Mouse (Mus musculus): Measurements from ENCODE around the gene 2200002J24Rik. TPM values are rescaled to one million over a fixed set of nuclear protein-coding genes. Genes with fewer than 3 reads are reported as not detected.

The 2200002J24Rik gene
- not detected in 2 replicates for polyA plus RNA-seq (2015; fragmentation: Nextera tagmentation; extraction: Ambion mirVana)

DNA sequence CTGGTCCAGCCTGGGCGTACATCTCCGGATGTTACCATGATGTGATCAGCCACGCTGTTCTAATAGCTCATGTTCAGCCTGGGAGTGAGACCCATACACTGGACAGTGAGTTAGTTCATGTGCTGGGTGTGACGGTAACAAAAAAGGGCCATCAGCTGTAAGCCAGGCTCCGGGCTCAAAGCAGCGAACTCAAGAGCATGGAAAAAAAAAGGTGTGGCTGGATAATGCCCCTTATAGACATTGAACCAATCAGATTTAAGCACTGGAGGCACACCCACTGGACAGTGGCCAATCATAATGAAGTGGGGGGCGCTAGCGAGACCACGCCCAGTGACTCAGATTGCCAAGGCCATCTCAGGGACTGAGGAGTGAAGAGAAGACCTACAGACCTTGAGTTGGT lies at the start of gene 2200002J24Rik:
2200002J24Rik (plus strand) TSS at position 338 of the 400 bp plus-strand sequence.
- Histone ChIP-seq H3K27me3 (ENCODE audit: control insufficient read depth, insufficient read depth, low read depth, low read length) (no peaks in the 10 kb centered on the region), H3K4me3 (ENCODE audit: low read depth, low read length) (no peak within 1 kb of the TSS), H3K9me3 (replicated peaks; ENCODE audit: control insufficient read depth, low read length, poor library complexity, severe bottlenecking) (no peaks in the 10 kb centered on the region), H3K27ac (ENCODE audit: low read length) (no peak within 1 kb of the TSS), H3K4me1 (ENCODE audit: control insufficient read depth, insufficient read depth, low read length) (no peaks in the 10 kb centered on the region), H3K36me3 (ENCODE audit: control insufficient read depth, insufficient read depth, low read length) (no peaks in the 10 kb centered on the region), H3K4me2 (ENCODE audit: low read length) (no peak within 1 kb of the TSS), H3K9ac (ENCODE audit: low read depth, low read length) (no peak within 1 kb of the TSS)
- 36% methylated on average over 9 of the region's 9 CpGs for WGBS
- ATAC-seq: no peak

DNA sequence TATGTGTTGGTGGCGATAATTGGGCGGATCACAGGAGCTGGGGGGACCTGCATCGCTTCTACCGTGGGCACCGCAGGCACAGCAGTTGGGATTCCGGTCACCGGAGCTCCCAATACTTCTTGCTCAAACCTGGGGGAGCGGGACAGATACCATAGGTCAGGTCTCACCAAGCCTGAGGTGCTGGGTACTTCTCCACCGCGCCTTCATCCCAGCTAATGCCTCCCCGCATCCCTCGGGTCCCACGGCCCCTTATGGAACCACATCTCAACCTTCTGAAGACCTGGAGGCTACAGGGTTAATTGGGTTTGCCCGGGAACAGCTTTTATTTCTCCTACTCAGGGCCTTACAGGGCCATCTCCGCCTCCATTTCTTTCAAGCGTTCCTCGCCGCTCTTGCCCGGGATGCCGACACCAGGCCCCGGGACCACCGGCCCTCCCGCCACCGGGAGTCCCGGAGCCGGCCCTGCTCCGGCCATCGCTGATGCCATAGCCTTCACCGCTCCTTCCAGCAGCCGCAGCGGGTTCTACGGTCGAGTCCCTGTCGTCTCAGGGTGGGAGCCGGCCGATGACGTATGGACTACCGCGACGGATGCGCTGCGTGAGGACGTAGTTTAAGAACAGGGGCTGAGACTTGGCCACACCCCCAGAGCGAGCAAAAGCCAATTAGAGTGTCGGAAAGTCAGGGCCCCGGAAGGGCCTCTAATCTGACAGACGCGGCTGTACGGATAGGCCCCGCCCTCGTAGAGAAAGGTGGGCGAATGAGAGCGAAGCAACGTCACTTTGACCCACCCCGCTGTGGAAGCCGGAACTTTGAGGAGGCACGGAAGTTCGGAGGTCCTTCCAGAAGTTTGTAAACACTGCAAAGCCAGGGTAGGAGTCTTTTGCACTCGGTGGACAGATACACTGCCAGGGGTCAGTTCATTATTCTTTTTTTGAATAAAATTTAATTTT lies 48.9 kb upstream of the 2200002J24Rik start, which contains the start of gene Rbm42:
Rbm42 (minus strand) TSS at position 727 of the 950 bp plus-strand sequence.
- Histone ChIP-seq H3K27me3 (ENCODE audit: control insufficient read depth, insufficient read depth, low read depth, low read length) (no peaks in the 10 kb centered on the region), H3K36me3 (ENCODE audit: control insufficient read depth, insufficient read depth, low read length) (peaks cover 17% of the 10 kb centered on the region), H3K4me2 (ENCODE audit: low read length) (peak within 1 kb of the TSS; percentile 97), H3K27ac (ENCODE audit: low read length) (peak within 1 kb of the TSS; percentile 83), H3K4me1 (ENCODE audit: control insufficient read depth, insufficient read depth, low read length) (peaks cover 12% of the 10 kb centered on the region), H3K9me3 (replicated peaks; ENCODE audit: control insufficient read depth, low read length, poor library complexity, severe bottlenecking) (no peaks in the 10 kb centered on the region), H3K9ac (ENCODE audit: low read depth, low read length) (peak within 1 kb of the TSS; percentile 97), H3K4me3 (ENCODE audit: low read depth, low read length) (peak within 1 kb of the TSS; percentile 92)
- WGBS: 1% methylated on average over 59 of the region's 59 CpGs
- ATAC-seq: peak; percentile 99

DNA sequence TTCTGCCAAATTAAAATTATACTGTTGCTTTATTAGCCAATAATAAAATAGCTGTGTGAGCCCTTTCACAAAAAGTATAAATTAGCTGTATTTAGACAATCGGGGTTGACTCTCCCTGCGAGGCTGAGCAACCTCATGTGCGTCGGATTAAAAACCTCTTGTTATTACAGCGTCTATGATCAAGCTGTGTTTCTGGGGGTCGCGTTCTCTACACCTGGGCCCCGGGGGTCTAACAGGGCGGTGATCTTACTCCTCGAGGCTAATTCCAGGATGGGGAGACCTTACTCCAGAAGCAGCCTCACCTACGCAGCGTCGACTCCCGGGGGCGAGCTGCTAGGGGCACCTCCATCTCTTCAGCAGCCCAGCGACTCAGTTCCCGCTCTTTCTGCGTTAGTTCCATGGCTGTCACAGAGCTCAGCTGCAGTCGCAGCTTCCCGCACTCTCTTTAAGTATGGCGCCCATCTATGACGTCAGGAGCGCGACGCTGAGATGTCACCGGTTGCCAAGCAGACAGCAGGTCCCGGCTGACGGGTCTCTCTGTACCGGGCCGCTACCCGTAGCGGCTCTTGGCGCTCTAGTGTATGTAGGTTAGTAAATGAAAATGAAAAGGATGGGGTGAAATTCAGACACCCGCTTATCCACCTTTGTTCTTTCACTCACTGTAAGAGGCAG lies 34.1 kb upstream of the 2200002J24Rik start, which contains the start of gene Haus5:
Haus5 (minus strand) TSS at position 466 of the 672 bp plus-strand sequence.
- Histone ChIP-seq H3K27ac (ENCODE audit: low read length) (peak within 1 kb of the TSS; percentile 87), H3K4me2 (ENCODE audit: low read length) (peak within 1 kb of the TSS; percentile 90), H3K36me3 (ENCODE audit: control insufficient read depth, insufficient read depth, low read length) (peaks cover 4% of the 10 kb centered on the region; the same call in 1 of the 2 replicates), H3K9me3 (replicated peaks; ENCODE audit: control insufficient read depth, low read length, poor library complexity, severe bottlenecking) (no peaks in the 10 kb centered on the region), H3K27me3 (ENCODE audit: control insufficient read depth, insufficient read depth, low read depth, low read length) (peaks cover 2% of the 10 kb centered on the region), H3K9ac (ENCODE audit: low read depth, low read length) (peak within 1 kb of the TSS; percentile 73), H3K4me1 (ENCODE audit: control insufficient read depth, insufficient read depth, low read length) (peaks cover 9% of the 10 kb centered on the region), H3K4me3 (ENCODE audit: low read depth, low read length) (peak within 1 kb of the TSS; percentile 62)
- WGBS: under 1% methylated on average over 34 of the region's 34 CpGs
- ATAC-seq: peak; percentile 98

DNA sequence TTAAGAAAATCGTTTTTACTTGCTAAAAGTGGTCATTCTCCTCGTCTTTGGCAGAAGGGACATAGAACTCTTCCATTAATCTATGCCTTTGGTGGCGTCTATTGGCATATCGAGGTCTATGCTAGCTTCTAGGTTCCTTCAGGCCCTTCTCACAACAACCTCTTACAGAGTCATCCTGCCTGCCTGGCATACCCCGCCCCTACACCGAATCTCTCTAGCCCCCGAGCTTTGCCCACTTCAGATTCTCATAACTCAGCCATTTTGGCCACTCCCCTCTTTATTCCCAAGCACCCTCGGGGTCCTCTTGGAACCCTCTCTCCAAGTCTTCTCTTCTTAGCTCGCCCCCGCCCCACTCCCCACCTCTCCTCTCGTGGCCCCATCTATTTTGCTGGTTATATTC lies 33.4 kb upstream of the 2200002J24Rik start:
- 5% methylated on average over 11 of the region's 11 CpGs for WGBS
- H3K27me3 ChIP-seq (ENCODE audit: control insufficient read depth, insufficient read depth, low read depth, low read length): peaks cover 2% of the 10 kb centered on the region
- H3K4me1 ChIP-seq (ENCODE audit: control insufficient read depth, insufficient read depth, low read length): peaks cover 9% of the 10 kb centered on the region
- H3K4me3 ChIP-seq (ENCODE audit: low read depth, low read length): peak overlapping the region; percentile 62
- H3K36me3 ChIP-seq (ENCODE audit: control insufficient read depth, insufficient read depth, low read length): peaks cover 4% of the 10 kb centered on the region; the same call in 1 of the 2 replicates
- H3K4me2 ChIP-seq (ENCODE audit: low read length): peak overlapping the region; percentile 90
- peak overlapping the region; percentile 73 for H3K9ac ChIP-seq (ENCODE audit: low read depth, low read length)
- ATAC-seq: peak; percentile 59
- H3K9me3 ChIP-seq (replicated peaks; ENCODE audit: control insufficient read depth, low read length, poor library complexity, severe bottlenecking): no peaks in the 10 kb centered on the region
- peak overlapping the region; percentile 87 for H3K27ac ChIP-seq (ENCODE audit: low read length)

DNA sequence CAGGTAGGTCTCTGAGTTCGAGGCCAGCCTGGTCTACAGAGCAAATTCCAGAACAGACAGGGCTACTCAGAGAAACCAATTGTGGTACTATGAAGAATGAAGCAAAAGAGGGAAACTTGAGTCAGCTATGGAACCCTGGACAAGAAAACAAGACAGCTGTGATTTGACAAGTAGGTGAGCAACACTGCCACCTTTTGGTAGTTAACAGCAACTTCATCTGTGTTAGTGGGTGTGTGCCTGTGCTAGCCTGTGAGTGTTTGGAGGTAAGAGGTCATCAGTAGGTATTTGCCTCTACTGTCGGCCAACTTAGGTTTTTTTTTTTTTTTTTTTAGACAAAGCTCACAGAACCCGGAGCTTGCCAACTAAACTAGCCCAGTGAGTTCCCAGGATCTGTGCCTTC lies 29.5 kb upstream of the 2200002J24Rik start:
- ATAC-seq: no peak
- Histone ChIP-seq H3K4me2 (ENCODE audit: low read length) (no peak overlapping the region), H3K27me3 (ENCODE audit: control insufficient read depth, insufficient read depth, low read depth, low read length) (peaks cover 2% of the 10 kb centered on the region), H3K4me1 (ENCODE audit: control insufficient read depth, insufficient read depth, low read length) (peaks cover 9% of the 10 kb centered on the region), H3K4me3 (ENCODE audit: low read depth, low read length) (no peak overlapping the region), H3K9me3 (replicated peaks; ENCODE audit: control insufficient read depth, low read length, poor library complexity, severe bottlenecking) (no peaks in the 10 kb centered on the region), H3K27ac (ENCODE audit: low read length) (no peak overlapping the region), H3K36me3 (ENCODE audit: control insufficient read depth, insufficient read depth, low read length) (no peaks in the 10 kb centered on the region), H3K9ac (ENCODE audit: low read depth, low read length) (no peak overlapping the region)
- 41% methylated on average over 3 of the region's 3 CpGs for WGBS

DNA sequence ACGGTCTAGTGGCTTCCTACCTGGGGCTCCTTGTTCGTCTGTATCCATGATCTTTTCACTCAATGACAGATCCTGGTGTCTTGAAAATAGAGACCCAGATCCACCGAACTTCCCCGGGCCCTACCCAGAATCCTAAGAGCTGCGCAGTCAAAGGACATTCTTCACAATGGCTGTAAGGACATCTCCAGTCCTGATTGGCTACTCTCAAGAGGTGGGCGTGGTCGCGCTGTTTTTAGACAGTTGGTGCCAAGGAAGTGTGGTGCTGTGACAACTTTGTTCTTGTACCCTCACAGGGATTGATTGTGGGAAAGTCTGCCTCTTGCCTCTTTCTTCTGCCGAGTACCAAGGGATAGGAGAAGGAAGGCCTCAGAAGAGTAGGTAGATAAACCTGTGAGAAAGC lies 27.2 kb upstream of the 2200002J24Rik start, which contains the start of gene Pmis2:
Pmis2 (minus strand) TSS at position 126 of the 400 bp plus-strand sequence.
- Histone ChIP-seq H3K9ac (ENCODE audit: low read depth, low read length) (no peak within 1 kb of the TSS), H3K27ac (ENCODE audit: low read length) (no peak within 1 kb of the TSS), H3K36me3 (ENCODE audit: control insufficient read depth, insufficient read depth, low read length) (no peaks in the 10 kb centered on the region), H3K9me3 (replicated peaks; ENCODE audit: control insufficient read depth, low read length, poor library complexity, severe bottlenecking) (no peaks in the 10 kb centered on the region), H3K4me1 (ENCODE audit: control insufficient read depth, insufficient read depth, low read length) (no peaks in the 10 kb centered on the region), H3K4me2 (ENCODE audit: low read length) (no peak within 1 kb of the TSS), H3K4me3 (ENCODE audit: low read depth, low read length) (no peak within 1 kb of the TSS), H3K27me3 (ENCODE audit: control insufficient read depth, insufficient read depth, low read depth, low read length) (peaks cover 2% of the 10 kb centered on the region)
- 78% methylated on average over 9 of the region's 9 CpGs for WGBS
- ATAC-seq: no peak

DNA sequence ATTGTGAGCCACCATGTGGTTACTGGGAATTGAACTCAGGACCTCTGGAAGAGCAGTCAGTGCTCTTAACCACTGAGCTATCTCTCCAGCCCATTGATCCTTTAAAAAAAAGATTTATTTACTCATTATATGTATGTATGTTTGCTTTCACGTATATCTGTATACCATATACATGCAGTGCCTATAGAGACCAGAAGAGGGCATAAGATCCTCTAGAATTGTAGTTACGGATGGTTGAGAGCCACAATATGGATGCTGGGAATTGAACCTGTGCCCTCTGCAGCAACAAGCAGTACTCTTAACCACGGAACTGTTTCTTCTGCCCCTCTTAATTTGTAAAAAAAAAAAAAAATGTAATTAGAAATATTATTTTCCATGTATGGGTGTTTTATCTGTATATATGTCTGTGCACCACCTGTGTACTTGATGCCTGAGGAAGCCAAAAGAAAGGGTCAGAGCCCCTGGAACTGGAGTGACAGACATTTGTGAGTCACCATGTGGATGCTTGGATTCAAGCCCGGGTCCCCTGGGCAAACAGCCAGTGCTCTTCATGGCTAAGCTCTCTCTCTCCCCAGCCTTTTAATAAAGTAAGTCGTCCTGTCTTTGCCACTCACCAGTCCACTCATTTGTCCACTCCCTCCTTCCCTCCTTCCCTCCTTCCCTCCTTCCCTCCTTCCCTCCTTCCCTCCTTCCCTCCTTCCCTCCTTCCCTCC lies 20.3 kb upstream of the 2200002J24Rik start:
- Histone ChIP-seq H3K27me3 (ENCODE audit: control insufficient read depth, insufficient read depth, low read depth, low read length) (no peaks in the 10 kb centered on the region), H3K4me1 (ENCODE audit: control insufficient read depth, insufficient read depth, low read length) (no peaks in the 10 kb centered on the region), H3K4me2 (ENCODE audit: low read length) (no peak overlapping the region), H3K4me3 (ENCODE audit: low read depth, low read length) (no peak overlapping the region), H3K9ac (ENCODE audit: low read depth, low read length) (no peak overlapping the region), H3K36me3 (ENCODE audit: control insufficient read depth, insufficient read depth, low read length) (no peaks in the 10 kb centered on the region), H3K27ac (ENCODE audit: low read length) (no peak overlapping the region), H3K9me3 (replicated peaks; ENCODE audit: control insufficient read depth, low read length, poor library complexity, severe bottlenecking) (no peaks in the 10 kb centered on the region)
- no peak for ATAC-seq
- 63% methylated on average over 5 of the region's 5 CpGs for WGBS

DNA sequence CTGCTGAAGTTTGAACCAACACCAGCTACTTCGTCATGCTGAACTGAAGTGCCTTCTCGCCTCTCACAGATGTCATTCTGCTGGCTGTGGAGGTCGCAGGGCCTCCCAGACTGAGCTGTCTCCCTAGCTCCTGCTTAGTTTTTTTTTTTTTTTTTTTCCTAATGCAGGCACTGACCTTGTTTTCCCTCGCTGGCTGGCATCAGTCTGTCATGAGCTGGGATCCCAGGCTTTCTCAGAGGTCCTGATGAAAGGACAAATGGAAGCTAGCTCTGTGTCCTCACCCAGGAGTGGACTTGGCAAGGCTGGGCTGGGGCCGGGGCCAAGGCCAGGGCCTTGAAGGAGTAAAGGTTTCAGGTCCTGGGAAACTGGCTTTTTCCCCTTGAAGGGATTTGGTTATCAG lies 16.8 kb upstream of the 2200002J24Rik start:
- H3K36me3 ChIP-seq (ENCODE audit: control insufficient read depth, insufficient read depth, low read length): no peaks in the 10 kb centered on the region
- H3K27me3 ChIP-seq (ENCODE audit: control insufficient read depth, insufficient read depth, low read depth, low read length): 0 out of 2 replicates have a peak, but pooled peaks cover 8% of the 10 kb centered on the region
- no peak for ATAC-seq
- H3K9me3 ChIP-seq (replicated peaks; ENCODE audit: control insufficient read depth, low read length, poor library complexity, severe bottlenecking): no peaks in the 10 kb centered on the region
- H3K27ac ChIP-seq (ENCODE audit: low read length): no peak overlapping the region
- no peak overlapping the region for H3K4me3 ChIP-seq (ENCODE audit: low read depth, low read length)
- H3K4me2 ChIP-seq (ENCODE audit: low read length): no peak overlapping the region
- H3K4me1 ChIP-seq (ENCODE audit: control insufficient read depth, insufficient read depth, low read length): no peaks in the 10 kb centered on the region
- WGBS: 67% methylated on average over 5 of the region's 5 CpGs
- no peak overlapping the region for H3K9ac ChIP-seq (ENCODE audit: low read depth, low read length)

All from midbrain, embryonic 16.5 days (tissue).